Mouse (Mus musculus) spleen, adult 2 months (tissue): ENCODE results near the gene Zfp839. TPM values are rescaled to one million over a fixed set of nuclear protein-coding genes. Genes with fewer than 3 reads are reported as not detected.

ENCODE experiments used
- DNase-seq, 2 experiments: peaks; one replicate each; pipeline versions ENCODE4 v3.0.0 to v3.0.0-alpha.2; 2012 to 2021; ENCODE audit warnings: low spot score in 2 of 2, low read depth in 1 of 2
- H3K27ac ChIP-seq: fragments of 200-500 bp; 2 replicates; pipeline ENCODE4 v1.5.1; 2012; ENCODE audit warnings: low read length, inconsistent platforms; ENCODE audit not compliant: insufficient read depth
- H3K27me3 ChIP-seq: fragments of 200-500 bp; 2 replicates; pipeline ENCODE4 v1.6.1; 2012; ENCODE audit warnings: mild to moderate bottlenecking, moderate library complexity, low read length, inconsistent platforms; ENCODE audit not compliant: control insufficient read depth, insufficient read depth
- H3K36me3 ChIP-seq: fragments of 200-500 bp; 2 replicates; pipeline ENCODE4 v1.6.1; 2012; ENCODE audit warnings: mild to moderate bottlenecking, low read length, inconsistent platforms; ENCODE audit not compliant: control insufficient read depth, insufficient read depth
- H3K4me1 ChIP-seq: fragments of 200-500 bp; 2 replicates; pipeline ENCODE4 v1.6.1; 2011; ENCODE audit warnings: inconsistent platforms; ENCODE audit not compliant: control insufficient read depth, insufficient read depth, insufficient read length
- H3K4me3 ChIP-seq: fragments of 200-500 bp; 2 replicates; pipeline ENCODE4 v1.5.1; 2011; ENCODE audit warnings: mild to moderate bottlenecking, inconsistent platforms; ENCODE audit not compliant: insufficient read depth, insufficient read length; ENCODE audit errors: extremely low read depth
- CTCF ChIP-seq: fragments of 200-500 bp; IDR thresholded peaks from 2 replicates; pipeline ENCODE4 v1.5.1; 2011; ENCODE audit warnings: mild to moderate bottlenecking, inconsistent platforms; ENCODE audit not compliant: insufficient read depth, insufficient read length, insufficient replicate concordance; ENCODE audit errors: extremely low read depth
- POLR2A ChIP-seq: fragments of 200-500 bp; IDR thresholded peaks from 2 replicates; pipeline ENCODE4 v1.6.1; 2011; ENCODE audit warnings: low read depth, low read length, inconsistent platforms
- WGBS: fragments of 180-500 bp; shearing (Covaris S2); methylation state at CpG from one replicate; pipeline ENCODE4 v1.1.7; 2018; 5-methylcytosine and 5-hydroxymethylcytosine counted together
- polyA plus RNA-seq: library from polyadenylated mRNA; depleted of rRNA; stranded (reverse); fragments of >200 nt; gene quantifications from 2 replicates; pipeline ENCODE4 v1.2.3, GENCODE M21; 2012; rRNA removed

Zfp839 gene
- polyA plus RNA-seq, 1 experiment: 5.7 TPM

- H3K36me3 ChIP-seq: no peaks in the 10 kb centered on the region
- WGBS: 94% methylated on average over 2 of the region's 2 CpGs
- DNase-seq: peak in 1 of 2 experiments; percentile 30
- H3K27me3 ChIP-seq: no peaks in the 10 kb centered on the region
- no peak overlapping the region for H3K27ac ChIP-seq
- TF ChIP-seq POLR2A (no peak), CTCF (no peak)
- H3K4me1 ChIP-seq: no peaks in the 10 kb centered on the region
- no peak overlapping the region for H3K4me3 ChIP-seq
Observed at GRCm38 (mm10) chr12:110903536-110903935, 53.5 kb downstream of the Zfp839 start.

GRCm38 (mm10) chr12:110907845-110908244 lies 57.8 kb downstream of the Zfp839 start:
- no peak for DNase-seq
- Histone ChIP-seq H3K36me3 (no peaks in the 10 kb centered on the region), H3K27me3 (no peaks in the 10 kb centered on the region), H3K4me1 (no peaks in the 10 kb centered on the region), H3K4me3 (no peak overlapping the region), H3K27ac (no peak overlapping the region)
- TF ChIP-seq CTCF: no peak
- TF ChIP-seq POLR2A: no peak
- WGBS: 25% methylated on average over 3 of the region's 3 CpGs

- Histone ChIP-seq H3K27me3 (no peaks in the 10 kb centered on the region), H3K36me3 (no peaks in the 10 kb centered on the region), H3K4me3 (no peak overlapping the region), H3K4me1 (no peaks in the 10 kb centered on the region), H3K27ac (no peak overlapping the region)
- 97% methylated on average over 2 of the region's 2 CpGs for WGBS
- DNase-seq: no peak
- TF ChIP-seq CTCF (no peak), POLR2A (no peak)
Observed at GRCm38 (mm10) chr12:110909962-110910361, 59.9 kb downstream of the Zfp839 start.

GRCm38 (mm10) chr12:110915761-110916160 lies 65.7 kb downstream of the Zfp839 start:
- H3K27ac ChIP-seq: no peak overlapping the region
- TF ChIP-seq POLR2A (no peak), CTCF (no peak)
- H3K36me3 ChIP-seq: no peaks in the 10 kb centered on the region
- H3K4me1 ChIP-seq: no peaks in the 10 kb centered on the region
- DNase-seq: no peak
- WGBS: 87% methylated on average over 9 of the region's 9 CpGs
- H3K27me3 ChIP-seq: no peaks in the 10 kb centered on the region
- H3K4me3 ChIP-seq: no peak overlapping the region

Other genes with a start within 250 kb of the Zfp839 start
- 224 and 235 TPM in 2 replicates for gene Dync1h1, start 248.8 kb upstream of the Zfp839 start, polyA plus RNA-seq
- not detected in 2 replicates for gene 1700001K19Rik, start 167.6 kb upstream of the Zfp839 start, polyA plus RNA-seq
- gene Hsp90aa1, start 147.5 kb upstream of the Zfp839 start, polyA plus RNA-seq: 38.9 and 40.7 TPM in 2 replicates
- 11.4 and 11.9 TPM in 2 replicates for gene Wdr20, start 112.3 kb upstream of the Zfp839 start, polyA plus RNA-seq
- gene Mok, start 9.3 kb upstream of the Zfp839 start, polyA plus RNA-seq: 0.32 and 0.35 TPM in 2 replicates
- gene Cinp, start 38.9 kb downstream of the Zfp839 start, polyA plus RNA-seq: 22.9 and 35.8 TPM in 2 replicates
- gene Tecpr2, start 39.0 kb downstream of the Zfp839 start, polyA plus RNA-seq: 4.0 and 4.1 TPM in 2 replicates
- gene Ankrd9, start 128.8 kb downstream of the Zfp839 start, polyA plus RNA-seq: 21.0 and 25.6 TPM in 2 replicates
- 7.1 and 7.8 TPM in 2 replicates for gene Rcor1, start 189.1 kb downstream of the Zfp839 start, polyA plus RNA-seq